Mouse (Mus musculus): ENCODE measurements around the gene Tns1.
"Not testable (repeated sequence)": the region's sequence is repeated elsewhere in the genome, so short reads cannot be mapped to it uniquely, and the experiment has no call there.

Tns1 gene

DNA sequence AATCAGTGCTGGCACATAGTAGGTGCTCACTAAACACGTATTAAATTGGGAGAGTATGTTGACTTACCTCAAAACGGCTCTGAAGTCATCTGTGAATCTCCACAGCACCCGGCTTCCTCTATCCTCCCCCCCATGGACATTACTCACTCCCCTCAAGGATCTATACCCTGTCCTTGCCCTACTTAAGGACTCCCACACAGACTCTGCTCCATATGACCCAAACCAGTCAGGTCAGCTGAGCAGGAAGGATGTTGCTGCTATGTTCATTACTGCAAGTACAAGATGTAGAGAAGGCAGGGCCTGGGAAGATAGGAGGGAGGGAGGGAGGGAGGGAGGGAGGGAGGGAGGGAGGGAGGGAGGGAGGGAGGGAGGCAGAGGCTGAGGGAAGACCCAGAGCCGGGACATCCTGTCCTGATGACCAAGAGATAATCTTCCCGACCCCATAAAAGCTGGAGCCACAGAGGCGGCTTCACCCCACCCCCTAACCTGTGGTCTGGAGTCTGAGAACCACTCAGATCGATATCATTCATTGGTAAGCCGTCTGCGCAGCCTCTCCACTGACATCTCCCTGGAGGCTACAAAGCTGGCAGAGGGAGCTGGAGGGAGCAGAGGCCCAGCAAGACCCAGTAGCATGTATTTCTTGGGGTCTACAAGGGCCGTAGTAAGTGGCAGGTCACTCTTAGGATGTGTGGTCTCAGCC is 219.0 kb downstream of the Tns1 start:
- DNase-seq: no peak

DNA sequence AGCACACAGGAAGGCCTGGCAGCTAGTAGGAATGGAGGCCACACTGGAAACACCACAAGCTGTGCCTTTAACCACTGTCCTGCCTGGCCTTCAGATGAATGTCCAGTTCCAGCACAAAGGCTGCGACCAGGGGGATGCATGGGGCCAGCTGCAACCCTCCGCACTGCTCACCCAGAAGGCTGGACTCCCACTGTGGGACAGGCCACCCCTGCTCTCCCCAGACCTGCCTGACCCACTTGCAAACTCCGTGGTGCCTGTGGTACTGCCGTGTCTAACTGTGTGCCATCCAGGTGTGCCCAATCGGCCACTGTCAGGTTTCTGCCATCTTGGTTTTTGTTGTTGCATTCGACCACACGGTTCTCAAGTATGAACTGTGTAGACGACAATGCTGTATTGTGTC is 219.6 kb downstream of the Tns1 start:
- DNase-seq: no peak

DNA sequence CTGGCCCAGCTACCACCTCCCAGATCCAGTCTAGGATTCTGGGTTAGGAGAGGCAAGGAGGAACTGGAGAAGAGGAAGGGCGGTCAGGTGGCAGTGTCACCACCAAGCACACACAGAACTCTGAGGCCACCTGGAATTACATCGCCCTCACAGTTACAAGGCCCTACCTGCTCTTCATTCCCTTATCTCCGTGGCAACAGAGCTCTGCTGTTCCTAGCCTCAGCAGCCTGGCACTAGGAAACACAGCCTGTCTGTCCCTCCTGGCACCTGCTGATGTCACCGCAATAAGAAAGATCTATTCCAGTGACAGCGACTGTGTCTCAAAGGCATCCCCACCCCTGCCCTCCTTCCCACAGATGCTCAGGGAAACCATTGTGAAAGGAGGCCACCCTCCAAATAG is 221.2 kb downstream of the Tns1 start:
- no peak for DNase-seq

DNA sequence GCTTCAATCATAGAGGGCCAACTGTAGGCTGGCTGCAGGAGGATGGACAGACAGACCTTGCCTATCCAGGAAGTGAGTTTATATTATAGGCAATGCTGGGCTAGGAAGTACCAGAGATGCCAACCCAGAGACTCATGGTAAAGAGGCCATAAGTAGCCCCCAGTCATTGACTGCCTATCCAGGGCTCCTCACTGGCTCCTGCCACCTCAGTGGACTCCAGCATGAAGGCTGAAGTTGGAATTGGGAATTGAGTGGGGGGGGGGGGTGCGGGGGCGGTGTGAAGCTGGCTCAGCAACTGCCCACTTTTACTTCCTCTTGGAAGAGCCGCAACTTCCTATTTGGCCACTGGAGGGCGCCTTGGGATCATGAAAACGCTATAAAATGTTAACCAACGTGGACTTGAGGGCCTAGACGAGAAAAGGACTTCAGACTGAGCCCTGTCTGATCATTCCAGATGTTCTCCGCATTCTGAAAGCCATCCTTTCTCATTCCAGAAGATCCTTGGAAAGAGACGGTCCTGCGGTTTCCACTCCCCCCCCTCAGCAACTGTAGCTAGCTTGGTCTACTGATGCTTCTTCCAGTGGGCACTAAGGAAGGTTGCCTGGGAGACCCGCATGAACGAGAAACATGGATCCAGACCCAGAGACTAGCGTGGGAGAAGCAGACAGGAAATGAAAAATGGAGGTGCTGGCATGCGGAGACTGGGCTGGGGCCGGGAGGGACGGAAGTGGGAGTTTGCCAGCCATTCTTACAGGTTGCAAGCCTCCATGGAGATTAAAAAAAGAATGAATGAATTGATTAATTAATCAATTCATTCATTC is 221.9 kb downstream of the Tns1 start:
- DNase-seq: peak; percentile 74

- peak; percentile 58 for DNase-seq
Observed at GRCm38 (mm10) chr1:73901496-73901899, 222.8 kb downstream of the Tns1 start.

- DNase-seq: not testable (repeated sequence)
Observed at GRCm38 (mm10) chr1:73895451-73895850, 228.8 kb downstream of the Tns1 start.

- DNase-seq: no peak
Observed at GRCm38 (mm10) chr1:73880731-73881130, 243.5 kb downstream of the Tns1 start.

GRCm38 (mm10) chr1:73875676-73876218 is 248.5 kb downstream of the Tns1 start:
- DNase-seq: no peak

DNA sequence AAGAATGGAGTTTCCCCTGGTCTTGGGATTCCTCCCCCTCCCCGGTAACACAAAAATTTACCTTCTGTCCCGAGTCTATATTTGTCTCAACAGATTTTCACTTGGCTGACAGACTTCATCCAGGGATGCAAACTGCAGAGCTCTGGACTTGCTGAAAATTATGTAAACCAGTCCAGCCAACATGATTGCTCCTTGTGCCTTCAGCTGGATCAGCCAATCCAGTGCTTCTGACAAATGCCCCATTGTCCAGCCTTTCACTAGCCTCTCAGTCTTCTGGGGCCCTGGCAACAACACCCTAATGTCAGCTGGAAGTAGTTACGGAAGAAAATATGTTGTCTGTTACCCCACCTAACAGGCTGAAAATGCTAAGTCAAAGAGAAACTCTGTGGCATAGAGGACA is 259.9 kb downstream of the Tns1 start:
- no peak for DNase-seq

DNA sequence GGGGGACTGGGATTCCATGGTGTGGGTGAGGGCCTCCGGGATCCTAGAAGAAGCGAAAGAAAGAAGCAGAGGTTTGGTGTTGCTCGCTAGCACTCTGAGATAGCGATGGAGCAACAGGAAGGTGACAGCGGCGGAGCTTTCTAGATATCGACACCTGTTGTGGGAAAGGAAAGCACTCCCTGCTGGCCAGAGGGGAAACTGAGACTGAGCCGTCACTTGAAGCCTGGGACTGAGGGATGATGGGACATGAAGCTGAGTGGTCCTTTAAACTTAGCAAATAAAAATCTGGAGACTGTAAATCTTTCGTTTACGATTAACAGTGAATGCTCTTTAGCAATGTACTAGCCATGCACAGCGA is 261.2 kb downstream of the Tns1 start:
- no peak for DNase-seq

GRCm38 (mm10) chr1:73862323-73863073 is 261.8 kb downstream of the Tns1 start:
- DNase-seq: peak; percentile 55

DNA sequence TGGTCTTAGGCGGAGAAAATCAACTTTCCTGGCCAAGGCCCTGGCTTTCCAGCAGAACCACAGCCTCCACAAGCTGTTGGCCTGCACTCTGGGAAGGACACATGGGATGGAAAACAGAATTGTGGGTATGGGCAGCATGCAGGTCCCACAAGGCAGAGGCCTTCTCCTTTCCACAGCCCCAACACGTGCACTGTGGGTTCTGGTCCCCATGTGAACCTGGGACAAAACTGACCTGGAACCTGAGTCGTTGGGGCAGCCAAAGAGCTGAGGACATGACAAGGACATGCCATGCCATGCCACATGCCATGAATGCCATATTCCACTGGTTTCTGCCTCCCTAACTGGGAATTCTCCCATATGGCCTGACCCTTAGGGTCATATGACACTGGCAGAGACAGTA is 263.8 kb downstream of the Tns1 start:
- DNase-seq: no peak

All from right cerebral cortex, postnatal 14 days (tissue).